Comparison of ENCODE assay signal across 12 mouse cellular contexts in the genomic region with DNA sequence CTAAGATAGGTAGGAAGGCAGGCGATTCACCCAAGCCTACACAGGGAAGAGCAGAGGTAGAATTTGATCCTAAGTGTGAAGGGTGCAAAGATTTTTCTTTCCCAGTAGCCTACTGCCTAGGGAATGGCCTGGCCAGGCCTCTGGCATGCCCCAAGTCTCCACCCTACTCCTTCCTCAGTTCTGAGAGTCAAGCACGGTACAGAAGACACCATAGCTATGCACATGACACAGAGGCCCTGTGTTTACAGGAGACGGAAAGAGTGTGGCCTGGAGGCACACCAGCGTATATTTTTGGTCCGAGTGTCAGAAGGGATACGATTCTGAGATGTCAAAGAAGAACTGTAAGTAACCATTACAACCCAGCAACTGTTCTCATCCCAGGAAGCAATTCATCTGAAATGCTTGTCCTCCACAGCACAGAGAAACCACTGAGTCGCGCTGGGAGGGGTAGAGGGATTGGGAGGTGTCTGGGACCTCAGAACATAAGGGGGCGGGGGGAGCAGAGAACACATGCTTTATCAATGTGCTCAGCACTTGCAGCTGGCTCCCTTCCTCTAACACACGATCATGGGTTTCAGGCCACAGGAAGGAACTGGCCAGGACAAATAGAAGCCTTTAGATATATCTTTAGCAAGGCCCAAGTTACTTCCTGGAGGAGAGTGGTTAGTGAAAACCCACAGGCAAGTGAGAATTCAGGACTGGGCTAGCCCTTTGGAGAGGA.
DNase-seq lines count a peak whose midpoint lies in the region; ATAC-seq and TF ChIP-seq lines count a peak whose summit lies in the region.
"Had no signal": no experiment of that assay in that cellular context is flagged by ENCODE, and none has a peak within 500 bp of the region (broad histone marks: within the 10 kb centered on the region; RNA-seq: fewer than 3 reads in every experiment).

No protein-coding gene starts in this region.

- peaks cover 16% of the 10 kb centered on the region; the same call in 1 of the 2 replicates for H3K36me3 ChIP-seq in heart, embryonic 16.5 days (ENCODE audit: control insufficient read depth, insufficient read depth)
- peaks cover 7% of the 10 kb centered on the region; the same call in 1 of the 2 replicates for H3K36me3 ChIP-seq in heart, adult 2 months (ENCODE audit: control insufficient read depth, insufficient read depth, low read length)
- H3K36me3 ChIP-seq in lung, embryonic 15.5 days, result peaks cover 9% of the 10 kb centered on the region; the same call in 1 of the 2 replicates

- H3K27me3 ChIP-seq in heart, embryonic 16.5 days (ENCODE audit: control insufficient read depth, insufficient read depth, low read length), result no peaks in the 10 kb centered on the region
- H3K27me3 ChIP-seq in heart, adult 2 months (ENCODE audit: control insufficient read depth, insufficient read depth, low read length), result no peaks in the 10 kb centered on the region
- no peaks in the 10 kb centered on the region for H3K27me3 ChIP-seq in lung, embryonic 15.5 days
- H3K27me3 ChIP-seq: embryonic facial prominence, embryonic 13.5 days; midbrain, embryonic 12.5 days had no signal

- H3K4me3 ChIP-seq in heart, embryonic 16.5 days (ENCODE audit: low read length), result no peak overlapping the region
- no peak overlapping the region for H3K4me3 ChIP-seq in heart, adult 2 months
- H3K4me3 ChIP-seq in lung, embryonic 15.5 days, result no peak overlapping the region
- H3K4me3 ChIP-seq: embryonic facial prominence, embryonic 13.5 days; midbrain, embryonic 12.5 days had no signal

- TF ChIP-seq POLR2A in heart, adult 2 months (IDR thresholded peaks at IDR 0.05; ENCODE audit: insufficient read depth, low read depth, low read length), result no peak

- H3K9me3 ChIP-seq in heart, embryonic 16.5 days (replicated peaks; ENCODE audit: control insufficient read depth, low read length), result no peaks in the 10 kb centered on the region
- no peaks in the 10 kb centered on the region for H3K9me3 ChIP-seq in lung, embryonic 15.5 days
- H3K9me3 ChIP-seq: embryonic facial prominence, embryonic 13.5 days; midbrain, embryonic 12.5 days had no signal

- no peak for TF ChIP-seq CTCF in heart, adult 2 months (IDR thresholded peaks at IDR 0.05)

- DNase-seq in heart, adult 2 months, result no peak
- peak; percentile 82 for DNase-seq in MEL-GATA-1-ER (ENCODE audit: extremely low read depth, low read depth)
- no peak for DNase-seq in layer of hippocampus, postnatal 36 days
- no peak for DNase-seq in urinary bladder, postnatal 25 days (ENCODE audit: low spot score)
- DNase-seq: cerebellum, adult 11 months; thymus, adult 2 months had no signal

- H3K79me2 ChIP-seq in heart, adult 2 months (replicated peaks; ENCODE audit: control insufficient read depth, insufficient read depth, low read length), result no peaks in the 10 kb centered on the region

- no peak overlapping the region for H3K9ac ChIP-seq in heart, embryonic 16.5 days (ENCODE audit: low read length)
- H3K9ac ChIP-seq in heart, adult 2 months (ENCODE audit: low read depth, low read length), result no peak overlapping the region
- H3K9ac ChIP-seq in lung, embryonic 15.5 days, result no peak overlapping the region
- H3K9ac ChIP-seq: embryonic facial prominence, embryonic 13.5 days; midbrain, embryonic 12.5 days had no signal

- 0 out of 2 replicates have a peak, but pooled peaks have one; percentile 46 for ATAC-seq in heart, embryonic 16.5 days (replicated peaks; ENCODE audit: extremely low read depth, insufficient read depth, low FRiP score)
- ATAC-seq in erythroblast, adult 5-6 weeks (replicated peaks; ENCODE audit: low FRiP score, poor library complexity, severe bottlenecking), result peak; percentile 45
- peak; percentile 82 for ATAC-seq in lung, embryonic 15.5 days (ENCODE audit: borderline replicate concordance, extremely low read depth, low FRiP score, low TSS enrichment)
- ATAC-seq in frontal cortex, adult (ENCODE audit: low TSS enrichment), result no peak

- H3K4me1 ChIP-seq in heart, embryonic 16.5 days (ENCODE audit: control insufficient read depth, insufficient read depth, low read length), result peaks cover 22% of the 10 kb centered on the region
- H3K4me1 ChIP-seq in heart, adult 2 months (ENCODE audit: control insufficient read depth, insufficient read depth, low read length), result peaks cover 6% of the 10 kb centered on the region
- H3K4me1 ChIP-seq in lung, embryonic 15.5 days, result peaks cover 60% of the 10 kb centered on the region
- H3K4me1 ChIP-seq: embryonic facial prominence, embryonic 13.5 days; midbrain, embryonic 12.5 days had no signal

- 37% methylated on average over 10 of the region's 10 CpGs for WGBS in heart, embryonic 16.5 days
- 30% methylated on average over 10 of the region's 10 CpGs for WGBS in heart, adult 2 months
- WGBS in lung, embryonic 15.5 days, result 29% methylated on average over 10 of the region's 10 CpGs

- H3K27ac ChIP-seq in heart, embryonic 16.5 days (ENCODE audit: low read length), result peak overlapping the region; percentile 49
- H3K27ac ChIP-seq in heart, adult 2 months, result no peak overlapping the region
- peak overlapping the region; percentile 65 for H3K27ac ChIP-seq in lung, embryonic 15.5 days
- H3K27ac ChIP-seq: embryonic facial prominence, embryonic 13.5 days; midbrain, embryonic 12.5 days had no signal

- intact Hi-C loops in heart, adult 2 months (cut with DNase I), result no loop called here

- TF ChIP-seq EP300 in heart, adult 2 months (IDR thresholded peaks at IDR 0.05; ENCODE audit: insufficient read depth, low read depth, low read length), result no peak

- H3K4me2 ChIP-seq in heart, embryonic 16.5 days (ENCODE audit: low read depth, low read length), result no peak overlapping the region
- H3K4me2 ChIP-seq in lung, embryonic 15.5 days, result no peak overlapping the region
- H3K4me2 ChIP-seq: embryonic facial prominence, embryonic 13.5 days; midbrain, embryonic 12.5 days had no signal
